Mouse (Mus musculus): ENCODE measurements around the gene Use1. TPM values are rescaled to one million over a fixed set of nuclear protein-coding genes. Genes with fewer than 3 reads are reported as not detected.
A peak's percentile ranks its signal among the peaks of the same experiment; 100 is the strongest.

Gene Use1
- polyA plus RNA-seq, 1 experiment from 2014 or later, result 98.4 TPM

GRCm38 (mm10) chr8:71374616-71375206 lies 8.1 kb downstream of the Use1 start:
- Histone ChIP-seq H3K4me3 (ENCODE audit: low read depth, low read length) (no peak overlapping the region), H3K9ac (ENCODE audit: low read depth, low read length) (no peak overlapping the region), H3K4me1 (replicated peaks; ENCODE audit: control insufficient read depth, insufficient read depth, low read length) (peaks cover 19% of the 10 kb centered on the region; the same call in 1 of the 2 replicates), H3K27ac (ENCODE audit: low read depth, low read length) (0 out of 2 replicates have a peak overlapping the region, but pooled peaks have one; percentile 17), H3K4me2 (replicated peaks; ENCODE audit: low read depth) (no peak overlapping the region), H3K9me3 (ENCODE audit: control insufficient read depth) (no peaks in the 10 kb centered on the region), H3K36me3 (ENCODE audit: control insufficient read depth, insufficient read depth) (peaks cover 42% of the 10 kb centered on the region), H3K27me3 (replicated peaks; ENCODE audit: control insufficient read depth, insufficient read depth, low read length) (no peaks in the 10 kb centered on the region)
- ATAC-seq, result no peak
- TF ChIP-seq CTCF (IDR thresholded peaks at IDR 0.05; ENCODE audit: low read depth), result no peak
- WGBS, result 77% methylated on average over 17 of the region's 17 CpGs

- no peak overlapping the region for H3K9ac ChIP-seq (ENCODE audit: low read depth, low read length)
- peaks cover 19% of the 10 kb centered on the region; the same call in 1 of the 2 replicates for H3K4me1 ChIP-seq (replicated peaks; ENCODE audit: control insufficient read depth, insufficient read depth, low read length)
- H3K27me3 ChIP-seq (replicated peaks; ENCODE audit: control insufficient read depth, insufficient read depth, low read length), result no peaks in the 10 kb centered on the region
- H3K4me2 ChIP-seq (replicated peaks; ENCODE audit: low read depth), result peak overlapping the region; percentile 58
- no peak overlapping the region for H3K4me3 ChIP-seq (ENCODE audit: low read depth, low read length)
- peaks cover 41% of the 10 kb centered on the region for H3K36me3 ChIP-seq (ENCODE audit: control insufficient read depth, insufficient read depth)
- ATAC-seq, result peak; percentile 42
- H3K27ac ChIP-seq (ENCODE audit: low read depth, low read length), result peak overlapping the region; percentile 70
- no peaks in the 10 kb centered on the region for H3K9me3 ChIP-seq (ENCODE audit: control insufficient read depth)
- WGBS, result 17% methylated on average over 73 of the region's 74 CpGs
- TF ChIP-seq CTCF (IDR thresholded peaks at IDR 0.05; ENCODE audit: low read depth), result peak; percentile 73
Observed at GRCm38 (mm10) chr8:71375581-71376422, 9.2 kb downstream of the Use1 start.

- peaks cover 41% of the 10 kb centered on the region for H3K36me3 ChIP-seq (ENCODE audit: control insufficient read depth, insufficient read depth)
- no peak for TF ChIP-seq CTCF (IDR thresholded peaks at IDR 0.05; ENCODE audit: low read depth)
- 52% methylated on average over 8 of the region's 8 CpGs for WGBS
- ATAC-seq, result no peak
- H3K27ac ChIP-seq (ENCODE audit: low read depth, low read length), result 0 out of 2 replicates have a peak overlapping the region, but pooled peaks have one; percentile 70
- no peaks in the 10 kb centered on the region for H3K9me3 ChIP-seq (ENCODE audit: control insufficient read depth)
- no peak overlapping the region for H3K9ac ChIP-seq (ENCODE audit: low read depth, low read length)
- no peak overlapping the region for H3K4me3 ChIP-seq (ENCODE audit: low read depth, low read length)
- no peaks in the 10 kb centered on the region for H3K27me3 ChIP-seq (replicated peaks; ENCODE audit: control insufficient read depth, insufficient read depth, low read length)
- H3K4me2 ChIP-seq (replicated peaks; ENCODE audit: low read depth), result peak overlapping the region; percentile 58
- peaks cover 19% of the 10 kb centered on the region; the same call in 1 of the 2 replicates for H3K4me1 ChIP-seq (replicated peaks; ENCODE audit: control insufficient read depth, insufficient read depth, low read length)
Observed at GRCm38 (mm10) chr8:71376423-71377030, 9.9 kb downstream of the Use1 start.

GRCm38 (mm10) chr8:71379008-71379407 lies 12.4 kb downstream of the Use1 start:
- TF ChIP-seq CTCF (IDR thresholded peaks at IDR 0.05; ENCODE audit: low read depth), result no peak
- Histone ChIP-seq H3K27ac (ENCODE audit: low read depth, low read length) (no peak overlapping the region), H3K27me3 (replicated peaks; ENCODE audit: control insufficient read depth, insufficient read depth, low read length) (no peaks in the 10 kb centered on the region), H3K36me3 (ENCODE audit: control insufficient read depth, insufficient read depth) (peaks cover 29% of the 10 kb centered on the region), H3K9me3 (ENCODE audit: control insufficient read depth) (no peaks in the 10 kb centered on the region), H3K9ac (ENCODE audit: low read depth, low read length) (0 out of 2 replicates have a peak overlapping the region, but pooled peaks have one; percentile 26), H3K4me3 (ENCODE audit: low read depth, low read length) (peak overlapping the region; percentile 94), H3K4me2 (replicated peaks; ENCODE audit: low read depth) (peak overlapping the region; percentile 91), H3K4me1 (replicated peaks; ENCODE audit: control insufficient read depth, insufficient read depth, low read length) (peaks cover 27% of the 10 kb centered on the region)
- ATAC-seq, result no peak
- 64% methylated on average over 4 of the region's 4 CpGs for WGBS

GRCm38 (mm10) chr8:71379512-71380075 lies 12.9 kb downstream of the Use1 start:
- H3K36me3 ChIP-seq (ENCODE audit: control insufficient read depth, insufficient read depth), result peaks cover 25% of the 10 kb centered on the region
- H3K4me2 ChIP-seq (replicated peaks; ENCODE audit: low read depth), result peak overlapping the region; percentile 91
- no peak overlapping the region; the same call in 1 of the 2 replicates for H3K27ac ChIP-seq (ENCODE audit: low read depth, low read length)
- WGBS, result 36% methylated on average over 3 of the region's 3 CpGs
- no peaks in the 10 kb centered on the region for H3K27me3 ChIP-seq (replicated peaks; ENCODE audit: control insufficient read depth, insufficient read depth, low read length)
- H3K9ac ChIP-seq (ENCODE audit: low read depth, low read length), result peak overlapping the region; percentile 92
- no peak for ATAC-seq
- TF ChIP-seq CTCF (IDR thresholded peaks at IDR 0.05; ENCODE audit: low read depth), result no peak
- peak overlapping the region; percentile 94 for H3K4me3 ChIP-seq (ENCODE audit: low read depth, low read length)
- peaks cover 27% of the 10 kb centered on the region for H3K4me1 ChIP-seq (replicated peaks; ENCODE audit: control insufficient read depth, insufficient read depth, low read length)
- H3K9me3 ChIP-seq (ENCODE audit: control insufficient read depth), result no peaks in the 10 kb centered on the region

Data from intestine, postnatal 0 days (tissue).